ENCODE assay signal across 12 mouse cellular contexts in the genomic region with DNA sequence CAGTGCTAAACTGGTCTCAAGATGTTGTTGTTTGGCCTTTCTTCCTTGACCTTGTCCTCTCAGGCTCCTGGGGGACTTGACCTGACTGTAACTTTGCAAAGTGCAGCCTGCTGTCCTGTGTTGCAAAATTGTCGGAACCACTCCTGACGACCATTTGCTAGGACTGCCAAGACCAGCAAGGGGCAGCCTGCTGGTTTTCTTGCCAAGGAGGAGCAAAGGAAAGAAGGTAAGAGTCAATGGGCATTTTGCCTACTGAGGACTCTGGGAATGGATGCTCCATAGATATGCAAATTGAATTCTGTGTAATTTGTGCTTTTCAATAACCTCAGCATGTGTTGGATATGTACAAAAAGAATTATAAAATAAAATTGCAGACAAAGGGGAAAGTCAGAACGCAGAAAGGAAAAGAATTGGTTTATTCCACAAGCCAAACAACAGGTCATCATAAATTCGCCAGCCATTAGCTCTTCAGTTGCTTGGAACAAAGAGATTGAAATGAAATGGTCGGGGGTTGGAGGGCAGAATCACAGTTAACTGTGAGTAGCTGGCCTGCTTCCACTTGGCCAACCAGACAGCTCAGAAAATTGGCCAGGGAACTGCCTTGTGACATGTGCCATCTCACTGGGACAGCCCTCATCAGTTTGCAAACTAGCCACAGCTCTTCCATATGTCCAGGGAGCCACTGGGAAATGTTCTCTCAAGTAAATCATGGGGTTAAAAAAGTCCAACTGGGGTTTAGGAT.
DNase-seq lines count a peak whose midpoint lies in the region; ATAC-seq and TF ChIP-seq lines count a peak whose summit lies in the region.
"Had no signal": no experiment of that assay in that cellular context is flagged by ENCODE, and none has a peak within 500 bp of the region (broad histone marks: within the 10 kb centered on the region; RNA-seq: fewer than 3 reads in every experiment).

No protein-coding gene starts in this region.

- TF ChIP-seq EP300 in stomach, postnatal 0 days (optimal IDR thresholded peaks at IDR 0.05) = no peak

- DNase-seq in forebrain, embryonic 11.5 days (ENCODE audit: low spot score) = no peak
- DNase-seq in lung, embryonic 14.5 days = peak; percentile 10
- no peak for DNase-seq in lung, adult 2 months
- peak; percentile 3 for DNase-seq in adrenal gland, postnatal 25 days
- DNase-seq in cerebellum, postnatal 25 days = peak; percentile 64 to 77
- no peak for DNase-seq in stomach, postnatal 0 days (ENCODE audit: low spot score)
- DNase-seq in layer of hippocampus, adult 8-10 months (ENCODE audit: low spot score in 2 of 2) = no peak

- WGBS in forebrain, embryonic 13.5 days = 66% methylated on average over 5 of the region's 5 CpGs
- 73% methylated on average over 5 of the region's 5 CpGs for WGBS in forebrain, embryonic 11.5 days
- WGBS in lung, embryonic 14.5 days = 68% methylated on average over 5 of the region's 5 CpGs
- WGBS in lung, adult 2 months = 68% methylated on average over 5 of the region's 5 CpGs
- 76% methylated on average over 5 of the region's 5 CpGs for WGBS in stomach, postnatal 0 days

- no peak overlapping the region for H3K9ac ChIP-seq in forebrain, embryonic 13.5 days
- H3K9ac ChIP-seq in forebrain, embryonic 11.5 days (ENCODE audit: low read length) = no peak overlapping the region
- H3K9ac ChIP-seq in lung, embryonic 14.5 days = no peak overlapping the region
- H3K9ac ChIP-seq in stomach, postnatal 0 days (ENCODE audit: low read length) = no peak overlapping the region
- H3K9ac ChIP-seq: embryonic facial prominence, embryonic 13.5 days; heart, embryonic 15.5 days; liver, embryonic 15.5 days had no signal

- 0 out of 2 replicates have a peak, but pooled peaks have one; percentile 45 for ATAC-seq in forebrain, embryonic 13.5 days
- no peak for ATAC-seq in forebrain, embryonic 11.5 days (replicated peaks; ENCODE audit: low FRiP score)
- no peak for ATAC-seq in lung, embryonic 14.5 days (ENCODE audit: insufficient read depth)
- no peak for ATAC-seq in stomach, postnatal 0 days (ENCODE audit: low FRiP score, low TSS enrichment)

- H3K4me1 ChIP-seq in forebrain, embryonic 13.5 days = peaks cover 10% of the 10 kb centered on the region
- H3K4me1 ChIP-seq in forebrain, embryonic 11.5 days (replicated peaks; ENCODE audit: control insufficient read depth, insufficient read depth, low read length) = no peaks in the 10 kb centered on the region
- H3K4me1 ChIP-seq in lung, embryonic 14.5 days (ENCODE audit: insufficient read depth) = no peaks in the 10 kb centered on the region
- no peaks in the 10 kb centered on the region for H3K4me1 ChIP-seq in lung, adult 2 months (ENCODE audit: control insufficient read depth, insufficient read depth, low read length)
- H3K4me1 ChIP-seq in stomach, postnatal 0 days (replicated peaks; ENCODE audit: control insufficient read depth, insufficient read depth) = no peaks in the 10 kb centered on the region
- H3K4me1 ChIP-seq: embryonic facial prominence, embryonic 13.5 days; heart, embryonic 15.5 days; liver, embryonic 15.5 days; midbrain, embryonic 10.5 days had no signal

- no peak for TF ChIP-seq CTCF in lung, embryonic 14.5 days (IDR thresholded peaks at IDR 0.05; ENCODE audit: low read depth)
- no peak for TF ChIP-seq CTCF in lung, adult 2 months (IDR thresholded peaks at IDR 0.05; ENCODE audit: insufficient read depth, low read length)
- no peak for TF ChIP-seq CTCF in stomach, postnatal 0 days (IDR thresholded peaks at IDR 0.05; ENCODE audit: low read depth)

- no peak overlapping the region for H3K4me2 ChIP-seq in forebrain, embryonic 13.5 days
- H3K4me2 ChIP-seq in forebrain, embryonic 11.5 days (ENCODE audit: low read depth, low read length, severe bottlenecking) = no peak overlapping the region
- H3K4me2 ChIP-seq in lung, embryonic 14.5 days = no peak overlapping the region
- no peak overlapping the region for H3K4me2 ChIP-seq in stomach, postnatal 0 days (replicated peaks; ENCODE audit: low read depth)
- H3K4me2 ChIP-seq: embryonic facial prominence, embryonic 13.5 days; heart, embryonic 15.5 days; liver, embryonic 15.5 days had no signal

- H3K36me3 ChIP-seq in forebrain, embryonic 13.5 days (ENCODE audit: poor library complexity, severe bottlenecking) = no peaks in the 10 kb centered on the region
- H3K36me3 ChIP-seq in forebrain, embryonic 11.5 days (ENCODE audit: control insufficient read depth, insufficient read depth, low read length) = no peaks in the 10 kb centered on the region
- H3K36me3 ChIP-seq in lung, embryonic 14.5 days (ENCODE audit: insufficient read depth) = no peaks in the 10 kb centered on the region
- H3K36me3 ChIP-seq in stomach, postnatal 0 days (ENCODE audit: control insufficient read depth, insufficient read depth, low read length) = no peaks in the 10 kb centered on the region
- H3K36me3 ChIP-seq: embryonic facial prominence, embryonic 13.5 days; heart, embryonic 15.5 days; liver, embryonic 15.5 days; midbrain, embryonic 10.5 days had no signal

- TF ChIP-seq POLR2A in lung, adult 2 months (IDR thresholded peaks at IDR 0.05; ENCODE audit: borderline replicate concordance, extremely low read depth, low read depth, low read length) = no peak

- no peaks in the 10 kb centered on the region for H3K9me3 ChIP-seq in forebrain, embryonic 13.5 days (replicated peaks)
- H3K9me3 ChIP-seq in forebrain, embryonic 11.5 days (ENCODE audit: control insufficient read depth, low read length) = no peaks in the 10 kb centered on the region
- H3K9me3 ChIP-seq in lung, embryonic 14.5 days (ENCODE audit: low read depth, low read length) = no peaks in the 10 kb centered on the region
- no peaks in the 10 kb centered on the region for H3K9me3 ChIP-seq in stomach, postnatal 0 days (ENCODE audit: control insufficient read depth, low read length)
- H3K9me3 ChIP-seq: embryonic facial prominence, embryonic 13.5 days; heart, embryonic 15.5 days; liver, embryonic 15.5 days; midbrain, embryonic 10.5 days had no signal

- H3K27me3 ChIP-seq in forebrain, embryonic 13.5 days = no peaks in the 10 kb centered on the region
- no peaks in the 10 kb centered on the region for H3K27me3 ChIP-seq in forebrain, embryonic 11.5 days (ENCODE audit: control insufficient read depth, insufficient read depth, low read length)
- H3K27me3 ChIP-seq in lung, embryonic 14.5 days (ENCODE audit: insufficient read depth, low read length) = no peaks in the 10 kb centered on the region
- H3K27me3 ChIP-seq in stomach, postnatal 0 days (ENCODE audit: control insufficient read depth, insufficient read depth, low read length) = no peaks in the 10 kb centered on the region
- H3K27me3 ChIP-seq: embryonic facial prominence, embryonic 13.5 days; heart, embryonic 15.5 days; liver, embryonic 15.5 days had no signal

- H3K27ac ChIP-seq in forebrain, embryonic 13.5 days = no peak overlapping the region
- no peak overlapping the region for H3K27ac ChIP-seq in forebrain, embryonic 11.5 days (ENCODE audit: low read depth, low read length)
- no peak overlapping the region for H3K27ac ChIP-seq in lung, embryonic 14.5 days (ENCODE audit: low read depth)
- no peak overlapping the region for H3K27ac ChIP-seq in stomach, postnatal 0 days (replicated peaks)
- H3K27ac ChIP-seq: embryonic facial prominence, embryonic 13.5 days; heart, embryonic 15.5 days; liver, embryonic 15.5 days; midbrain, embryonic 10.5 days had no signal

- H3K4me3 ChIP-seq in forebrain, embryonic 13.5 days = no peak overlapping the region
- H3K4me3 ChIP-seq in forebrain, embryonic 11.5 days (ENCODE audit: low read depth, low read length) = no peak overlapping the region
- no peak overlapping the region for H3K4me3 ChIP-seq in lung, embryonic 14.5 days (ENCODE audit: low read depth, low read length)
- no peak overlapping the region for H3K4me3 ChIP-seq in lung, adult 2 months (replicated peaks; ENCODE audit: extremely low read depth, low read depth, low read length)
- H3K4me3 ChIP-seq in stomach, postnatal 0 days (ENCODE audit: low read depth, low read length) = no peak overlapping the region
- H3K4me3 ChIP-seq: embryonic facial prominence, embryonic 13.5 days; heart, embryonic 15.5 days; liver, embryonic 15.5 days; midbrain, embryonic 10.5 days had no signal

Comparison
In these comparisons a context has a peak if more than half of its experiments do, and no peak if none do; other contexts are left out.
1. DNase-seq: peak in lung, embryonic 14.5 days (single experiment), adrenal gland, postnatal 25 days (single experiment) and cerebellum, postnatal 25 days (2 of 2); none in forebrain, embryonic 11.5 days (single experiment), lung, adult 2 months (single experiment), stomach, postnatal 0 days (single experiment) and layer of hippocampus, adult 8-10 months (0 of 2).